Mouse (Mus musculus) ES-Bruce4 (cell line): ENCODE data around the gene Aldh4a1.

Experiments
- CTCF ChIP-seq: IDR thresholded peaks from one replicate; pipeline ENCODE4 v1.8.1; 2011; ENCODE audit warnings: low read depth, low read length
- EP300 ChIP-seq: IDR thresholded peaks from 2 replicates; pipeline ENCODE4 v1.6.1; 2011; ENCODE audit warnings: low read depth, low read length; ENCODE audit not compliant: insufficient read depth
- POLR2A ChIP-seq: IDR thresholded peaks from one replicate; pipeline ENCODE4 v1.8.1; 2011; ENCODE audit warnings: low read length; ENCODE audit not compliant: insufficient read depth

DNA sequence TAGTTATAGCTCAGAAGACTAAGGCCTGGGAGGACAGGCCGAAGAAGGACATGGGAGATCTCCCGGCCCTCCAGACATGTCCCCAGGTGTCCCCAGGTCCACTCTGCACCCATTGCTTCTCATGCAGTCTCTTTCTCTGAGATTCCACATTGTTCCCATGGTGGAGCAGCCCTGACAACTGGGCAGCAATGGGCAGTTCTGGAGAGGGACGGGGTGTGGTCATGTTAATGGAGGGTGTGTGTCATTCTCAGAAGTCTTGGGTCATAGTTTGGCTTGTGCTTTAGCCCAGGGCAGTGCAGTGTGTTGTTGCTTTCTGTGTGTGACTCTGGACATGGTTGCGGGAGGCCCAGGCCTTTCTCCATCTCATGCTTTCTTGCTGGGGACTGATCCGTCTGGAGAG, 15.9 kb upstream of the Aldh4a1 start:
- TF ChIP-seq POLR2A (no peak), CTCF (no peak), EP300 (no peak)
